Mouse (Mus musculus) CD4-positive, CD25-positive, alpha-beta regulatory T cell, adult 2 months (primary cell): ENCODE results near the gene Tubb5.

Experiments
- DNase-seq: peaks from one replicate; pipeline ENCODE4 v3.0.0-alpha.2; 2012; ENCODE audit warnings: low read depth, low spot score

Tubb5 gene

DNA sequence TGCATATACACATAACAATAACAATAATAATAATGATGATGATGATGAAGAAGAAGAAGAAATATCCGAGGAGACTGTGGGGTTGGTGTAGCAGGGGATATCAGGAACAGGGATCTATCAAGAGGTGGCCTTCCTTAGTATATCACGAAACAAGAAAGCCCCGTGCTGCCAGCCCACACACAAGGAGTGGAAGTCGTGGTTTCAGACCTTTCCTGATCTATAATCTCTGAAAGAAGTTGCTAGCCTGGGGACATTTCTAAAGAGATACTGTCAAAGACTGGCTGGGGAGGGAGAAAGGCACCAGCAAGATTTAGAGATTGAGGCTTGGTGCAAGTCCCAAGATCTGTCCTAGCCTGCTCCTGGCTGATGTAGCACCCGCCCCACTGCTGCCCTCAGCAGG is 41.3 kb downstream of the Tubb5 start:
- no peak for DNase-seq

DNA sequence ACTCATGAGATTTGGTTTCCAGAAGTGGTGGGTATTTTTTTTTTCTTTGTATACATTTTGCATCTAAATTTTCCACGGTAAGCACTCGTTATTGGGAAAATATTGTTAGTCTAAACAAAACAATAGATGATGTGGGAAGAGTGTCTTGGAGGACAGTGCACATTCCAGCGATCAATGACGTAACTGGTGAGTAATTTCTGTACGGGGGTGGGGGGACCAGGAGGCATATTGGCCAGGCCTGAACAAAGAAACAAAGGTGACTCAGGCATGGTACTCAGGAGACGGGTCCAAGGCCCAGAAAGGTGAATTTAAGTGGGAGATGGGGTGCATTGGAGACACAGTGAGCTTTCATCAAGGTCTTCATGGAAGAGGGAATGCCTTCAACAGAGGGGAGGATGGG is 42.5 kb downstream of the Tubb5 start:
- no peak for DNase-seq

DNA sequence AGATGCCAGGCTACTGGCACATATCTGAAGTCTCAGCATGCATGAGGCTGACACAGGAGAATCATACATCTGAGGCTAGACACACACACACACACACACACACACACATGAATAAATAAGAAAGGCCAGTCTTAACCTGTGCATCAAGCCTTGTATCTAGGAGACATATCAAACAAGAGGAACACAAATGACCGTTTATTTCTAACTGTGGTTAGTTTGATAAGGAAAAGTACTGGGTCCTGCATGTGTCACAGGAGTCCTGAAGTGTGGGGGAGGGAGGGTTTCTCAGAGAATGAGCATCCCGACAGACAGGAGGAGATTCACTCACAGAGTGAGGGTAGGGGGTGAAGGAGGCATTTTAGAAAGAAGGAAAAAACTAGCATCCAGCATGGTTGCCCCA is 43.0 kb downstream of the Tubb5 start:
- DNase-seq, result no peak

DNA sequence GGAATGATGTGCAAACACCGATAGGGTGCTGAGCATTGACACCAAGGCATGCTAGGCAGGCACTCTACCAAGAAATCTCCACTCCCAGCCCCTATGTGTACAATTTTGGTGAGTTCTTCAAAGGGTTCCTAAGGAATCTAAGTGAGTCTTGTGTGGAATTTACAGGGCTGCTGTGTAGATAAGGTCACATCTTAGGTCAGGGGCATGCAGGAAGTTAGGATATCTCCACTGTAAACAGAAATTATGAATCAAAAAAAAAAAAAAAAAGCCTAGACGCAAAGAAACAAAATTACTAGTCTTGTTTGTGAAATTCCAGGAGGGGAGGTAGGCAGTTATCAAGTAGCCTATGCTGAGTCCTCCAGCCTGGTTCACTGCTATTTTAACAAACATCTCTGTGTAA is 45.3 kb downstream of the Tubb5 start:
- DNase-seq, result no peak

DNA sequence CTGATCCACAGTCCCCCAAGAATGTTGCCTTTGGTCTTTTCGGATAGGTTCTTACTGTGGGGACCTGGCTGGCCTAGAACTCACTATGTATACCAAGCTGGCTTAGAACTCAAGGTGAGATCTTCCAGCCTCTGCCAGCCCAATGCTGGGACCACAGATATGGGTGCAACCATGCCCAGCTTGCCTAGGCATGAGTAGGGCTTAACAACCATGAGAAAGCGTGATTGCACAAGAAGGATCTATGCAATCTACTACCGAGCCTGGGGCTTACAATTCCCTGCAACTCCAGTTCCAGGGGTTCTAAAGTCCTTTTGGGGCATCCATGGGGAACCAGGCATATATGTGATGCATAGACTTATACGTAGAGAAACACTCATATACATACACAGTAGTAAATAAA is 47.2 kb downstream of the Tubb5 start:
- no peak for DNase-seq

DNA sequence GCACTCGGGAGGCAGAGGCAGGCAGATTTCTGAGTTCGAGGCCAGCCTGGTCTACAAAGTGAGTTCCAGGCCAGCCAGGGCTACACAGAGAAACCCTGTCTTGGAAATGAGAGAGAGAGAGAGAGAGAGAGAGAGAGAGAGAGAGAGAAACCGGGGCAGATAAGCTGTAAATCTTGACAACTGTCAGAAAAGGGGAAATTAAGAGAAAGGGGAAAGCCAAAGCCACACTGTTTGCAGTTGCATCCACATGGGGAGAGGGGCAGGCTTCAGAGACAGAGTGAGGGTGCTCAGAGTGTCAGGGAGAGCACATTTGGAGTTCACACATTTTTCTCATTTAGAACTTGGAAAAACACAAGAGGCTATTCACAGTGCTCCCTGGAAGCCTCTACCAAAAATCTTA is 50.1 kb downstream of the Tubb5 start:
- no peak for DNase-seq

DNA sequence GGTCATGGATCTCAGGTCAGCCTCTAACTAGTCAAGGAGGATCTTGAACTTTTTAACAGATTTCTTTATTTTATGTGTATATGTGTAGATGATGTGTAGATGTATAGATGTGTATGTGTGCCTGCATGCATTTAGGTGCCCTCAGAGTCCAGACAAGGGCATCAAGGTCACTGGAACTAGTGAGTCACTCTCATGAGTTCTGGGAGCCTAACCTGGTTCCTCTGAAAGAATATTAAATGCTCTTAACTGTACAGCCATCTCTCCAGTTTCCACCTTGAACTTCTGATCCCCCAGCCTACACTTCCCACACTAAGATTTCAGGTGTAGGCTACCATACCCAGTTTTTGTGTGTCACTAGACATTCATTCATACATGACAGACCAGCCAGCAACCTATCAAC is 50.6 kb downstream of the Tubb5 start:
- DNase-seq, result no peak

DNA sequence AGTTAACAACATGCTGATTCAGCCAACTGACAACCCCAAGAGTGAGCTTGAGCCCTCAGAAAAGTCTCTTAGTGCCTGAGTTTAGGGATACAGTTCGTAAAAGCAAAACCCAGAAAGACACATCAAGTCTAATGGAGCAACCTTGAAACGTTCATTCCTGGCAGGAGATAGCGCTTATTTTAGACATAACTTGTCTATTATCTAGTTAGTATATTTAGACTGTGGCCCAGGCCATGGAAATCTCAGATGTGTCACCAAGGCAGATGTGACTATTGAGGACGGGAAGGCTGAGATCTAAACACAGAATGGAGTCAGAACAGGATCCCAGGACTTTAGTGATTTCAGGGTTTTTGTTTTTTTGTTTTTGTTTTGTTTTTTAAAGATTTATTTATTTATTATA is 53.0 kb downstream of the Tubb5 start:
- DNase-seq, result no peak

DNA sequence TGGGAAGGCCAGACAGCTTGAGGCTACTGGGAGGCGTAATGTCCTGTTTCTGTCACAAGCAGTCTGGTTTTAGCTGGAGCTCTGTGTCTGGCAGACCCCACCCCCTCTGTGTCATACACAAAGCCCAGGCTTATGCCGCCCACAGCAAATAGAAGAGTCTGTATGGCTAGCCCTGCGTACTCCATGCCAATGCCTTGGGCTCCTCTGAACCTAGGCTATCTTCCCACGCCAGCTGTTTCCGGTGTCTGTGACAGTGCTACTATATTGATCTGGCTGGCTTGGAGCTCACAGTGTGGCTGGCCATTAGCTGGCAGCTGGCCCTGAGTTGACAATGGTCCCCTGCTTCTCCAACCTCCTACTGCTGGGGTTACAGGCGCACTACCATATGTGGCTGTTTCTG is 54.2 kb downstream of the Tubb5 start:
- DNase-seq, result no peak
